Mouse (Mus musculus) midbrain, embryonic 12.5 days (tissue): ENCODE measurements around the gene Ccnt2. TPM values are rescaled to one million over a fixed set of nuclear protein-coding genes. Genes with fewer than 3 reads are reported as not detected.

Experiments used
- ATAC-seq: fragments of 200-750 bp; cut with Nextera tagmentation; 2 replicates; pipeline ENCODE4 v1.8.0; 2017; ENCODE audit warnings: low read depth, moderate TSS enrichment, moderate library complexity; ENCODE audit not compliant: low FRiP score
- H3K27ac ChIP-seq: fragments of 300-500 bp; sonication (generic); replicated peaks from 2 replicates; pipeline ENCODE4 v1.5.1; 2016; ENCODE audit warnings: mild to moderate bottlenecking
- H3K27me3 ChIP-seq: fragments of 300-500 bp; sonication (generic); 2 replicates; pipeline ENCODE4 v1.6.1; 2016; ENCODE audit warnings: mild to moderate bottlenecking
- H3K36me3 ChIP-seq: fragments of 300-500 bp; sonication (generic); 2 replicates; pipeline ENCODE4 v1.6.1; 2016
- H3K4me1 ChIP-seq: fragments of 300-500 bp; sonication (generic); 2 replicates; pipeline ENCODE4 v1.6.1; 2016
- H3K4me2 ChIP-seq: fragments of 300-500 bp; sonication (generic); replicated peaks from 2 replicates; pipeline ENCODE4 v1.6.1; 2016; ENCODE audit warnings: mild to moderate bottlenecking, moderate library complexity
- H3K4me3 ChIP-seq: fragments of 300-500 bp; sonication (generic); 2 replicates; pipeline ENCODE4 v1.5.1; 2016; ENCODE audit warnings: mild to moderate bottlenecking
- H3K9ac ChIP-seq: fragments of 300-500 bp; sonication (generic); replicated peaks from 2 replicates; pipeline ENCODE4 v1.6.1; 2016; ENCODE audit warnings: mild to moderate bottlenecking, moderate library complexity
- H3K9me3 ChIP-seq: fragments of 300-500 bp; sonication (generic); 2 replicates; pipeline ENCODE4 v1.6.1; 2016; ENCODE audit warnings: mild to moderate bottlenecking
- WGBS: fragments of 180-500 bp; shearing (Covaris S2); methylation state at CpG from one replicate; pipeline ENCODE4 v1.1.7; 2016; 5-methylcytosine and 5-hydroxymethylcytosine counted together
- polyA plus RNA-seq: library from polyadenylated mRNA; unstranded; fragments of >200 nt; fragmentation: Nextera tagmentation; extraction: Ambion mirVana; gene quantifications from 2 replicates; pipeline ENCODE4 v1.2.1, GENCODE M21; 2016

Gene Ccnt2
- polyA plus RNA-seq, 1 experiment from 2014 or later, result 122 TPM

DNA sequence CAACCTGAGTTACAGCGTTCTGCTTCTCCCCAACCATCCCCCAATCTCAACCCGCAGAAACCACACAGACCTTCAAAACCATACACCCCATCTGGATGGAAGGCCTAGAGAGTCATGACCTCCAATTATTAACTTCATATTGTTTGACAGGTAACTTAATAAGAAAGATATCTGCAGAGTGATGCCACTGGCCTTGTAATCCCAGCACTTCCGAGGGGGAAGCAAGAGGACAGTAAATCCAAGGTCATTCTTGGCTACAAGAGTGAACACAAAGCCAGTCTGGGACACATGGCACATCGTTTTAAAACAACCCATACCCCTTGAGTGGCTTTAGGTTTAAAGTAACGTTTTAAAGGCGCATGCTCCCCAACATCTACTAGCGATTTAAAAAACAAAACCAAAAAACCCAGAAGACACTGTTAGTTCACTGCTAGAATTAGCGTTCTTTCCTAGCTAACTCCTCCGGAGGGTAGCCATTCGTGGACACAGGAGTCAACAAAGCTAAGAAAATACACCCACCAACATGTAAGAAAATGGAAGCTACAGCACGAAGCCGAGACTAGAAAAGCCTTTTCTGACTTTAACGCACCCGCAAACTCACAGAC, 664 bp upstream of the Ccnt2 start:
- ATAC-seq, result peak; percentile 11; the same call in 1 of the 2 replicates
- Histone ChIP-seq H3K4me1 (peaks cover 24% of the 10 kb centered on the region), H3K4me3 (peak overlapping the region; percentile 81), H3K9ac (peak overlapping the region; percentile 65), H3K9me3 (no peaks in the 10 kb centered on the region), H3K27me3 (no peaks in the 10 kb centered on the region), H3K27ac (peak overlapping the region; percentile 95), H3K4me2 (peak overlapping the region; percentile 78), H3K36me3 (no peaks in the 10 kb centered on the region)
- 1% methylated on average over 14 of the region's 14 CpGs for WGBS

DNA sequence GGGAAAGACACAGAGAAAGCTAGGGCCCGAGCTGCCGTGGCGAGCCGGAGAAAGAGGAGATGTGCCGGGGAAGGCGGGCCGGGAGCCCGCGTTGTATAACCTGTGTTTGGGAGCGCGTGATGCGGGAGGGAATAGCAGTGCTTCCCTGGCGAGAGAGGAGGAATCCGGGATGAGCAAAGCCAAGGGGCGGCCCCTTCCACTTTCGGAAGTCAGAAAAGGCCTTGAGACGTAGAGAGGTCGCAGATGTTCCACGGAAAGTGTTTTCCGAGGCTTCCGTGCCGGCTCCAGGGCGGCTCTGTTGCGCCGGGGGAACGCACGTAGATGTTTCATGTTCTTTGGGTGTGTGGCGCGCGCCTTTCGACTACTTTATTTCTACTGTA, 527 bp downstream of the Ccnt2 start:
- Histone ChIP-seq H3K9me3 (no peaks in the 10 kb centered on the region), H3K4me2 (peak overlapping the region; percentile 86), H3K4me3 (peak overlapping the region; percentile 81), H3K4me1 (peaks cover 30% of the 10 kb centered on the region), H3K36me3 (peaks cover 7% of the 10 kb centered on the region; the same call in 1 of the 2 replicates), H3K27me3 (no peaks in the 10 kb centered on the region), H3K9ac (peak overlapping the region; percentile 94), H3K27ac (peak overlapping the region; percentile 95)
- WGBS, result under 1% methylated on average over 31 of the region's 31 CpGs
- peak; percentile 45 for ATAC-seq

DNA sequence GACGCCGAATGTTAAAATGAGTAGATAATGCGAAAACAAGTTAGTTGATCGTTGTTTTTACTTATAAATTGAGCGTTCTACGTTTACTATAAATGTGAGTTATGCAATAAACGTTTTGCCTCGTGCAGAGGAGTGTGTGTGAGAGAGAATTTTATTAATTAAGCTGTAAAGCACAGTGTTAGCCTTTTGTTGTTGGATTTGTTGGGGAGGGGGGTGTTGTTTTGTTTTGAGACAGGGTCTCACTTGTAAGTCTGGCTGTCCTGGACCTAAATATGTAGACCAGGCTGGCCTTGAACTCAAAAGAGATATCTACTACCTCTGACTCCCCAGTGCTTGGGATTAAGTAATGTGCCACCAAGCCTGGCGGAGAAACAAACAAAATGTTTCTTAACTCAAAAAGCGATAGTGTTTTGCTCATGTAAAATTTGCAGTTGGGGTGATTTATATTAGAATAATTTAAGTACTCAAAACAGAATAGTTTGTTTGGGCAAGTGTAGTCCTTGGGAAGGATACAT, 1.3 kb downstream of the Ccnt2 start:
- peaks cover 37% of the 10 kb centered on the region for H3K4me1 ChIP-seq
- no peak overlapping the region for H3K27ac ChIP-seq
- WGBS, result 10% methylated on average over 10 of the region's 10 CpGs
- peak overlapping the region; percentile 94 for H3K9ac ChIP-seq
- peak overlapping the region; percentile 81 for H3K4me3 ChIP-seq
- H3K4me2 ChIP-seq, result peak overlapping the region; percentile 86
- peaks cover 7% of the 10 kb centered on the region; the same call in 1 of the 2 replicates for H3K36me3 ChIP-seq
- no peaks in the 10 kb centered on the region for H3K9me3 ChIP-seq
- ATAC-seq, result no peak
- no peaks in the 10 kb centered on the region for H3K27me3 ChIP-seq

DNA sequence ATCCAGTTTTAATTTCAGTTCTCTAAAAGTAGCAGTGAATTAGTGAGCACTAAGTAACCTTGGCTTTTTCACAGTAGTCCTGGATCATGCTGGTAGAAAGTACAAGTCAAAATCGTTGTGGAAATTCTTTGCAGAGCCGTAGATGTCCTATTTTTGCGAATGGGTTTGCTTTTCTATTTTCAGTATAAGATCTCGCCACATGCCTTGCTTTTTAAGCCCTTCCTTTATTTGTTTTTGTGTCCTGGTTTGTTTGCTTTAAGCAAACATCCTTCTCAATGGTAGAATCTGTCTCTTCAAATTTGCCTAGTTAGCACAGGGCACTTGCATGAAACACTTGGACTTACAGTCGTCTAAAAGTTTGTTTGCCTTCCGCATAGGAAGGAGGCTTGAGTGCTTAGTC, 2.3 kb downstream of the Ccnt2 start:
- Histone ChIP-seq H3K36me3 (peaks cover 7% of the 10 kb centered on the region; the same call in 1 of the 2 replicates), H3K27me3 (no peaks in the 10 kb centered on the region), H3K4me1 (peaks cover 39% of the 10 kb centered on the region), H3K9me3 (no peaks in the 10 kb centered on the region), H3K4me3 (peak overlapping the region; percentile 6; the same call in 1 of the 2 replicates), H3K27ac (no peak overlapping the region), H3K4me2 (peak overlapping the region; percentile 44), H3K9ac (no peak overlapping the region)
- no peak for ATAC-seq
- WGBS, result 63% methylated on average over 6 of the region's 6 CpGs

DNA sequence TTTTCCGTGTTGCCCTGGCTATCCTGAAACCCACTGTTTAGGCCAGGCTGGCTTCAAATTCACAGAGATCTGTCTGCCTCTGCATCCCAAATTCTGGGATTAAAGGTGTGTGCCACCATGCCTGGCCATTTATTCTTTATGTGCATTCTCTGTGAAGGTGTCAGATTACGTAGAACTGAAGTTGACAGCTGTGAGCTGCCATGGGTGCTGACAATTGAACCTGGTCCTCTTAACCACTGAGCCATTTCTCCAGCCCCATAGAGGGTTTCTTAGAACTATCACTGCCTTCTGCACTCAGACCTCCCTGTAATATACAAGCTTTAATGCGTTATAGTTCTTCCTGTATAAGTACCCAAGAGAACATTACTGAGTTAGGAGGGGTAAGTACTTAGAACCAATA, 4.6 kb downstream of the Ccnt2 start:
- ATAC-seq, result no peak
- Histone ChIP-seq H3K4me2 (no peak overlapping the region), H3K4me3 (no peak overlapping the region), H3K9ac (no peak overlapping the region), H3K27me3 (no peaks in the 10 kb centered on the region), H3K4me1 (peaks cover 47% of the 10 kb centered on the region), H3K36me3 (peaks cover 7% of the 10 kb centered on the region; the same call in 1 of the 2 replicates), H3K27ac (no peak overlapping the region), H3K9me3 (no peaks in the 10 kb centered on the region)
- 86% methylated on average over 3 of the region's 3 CpGs for WGBS

DNA sequence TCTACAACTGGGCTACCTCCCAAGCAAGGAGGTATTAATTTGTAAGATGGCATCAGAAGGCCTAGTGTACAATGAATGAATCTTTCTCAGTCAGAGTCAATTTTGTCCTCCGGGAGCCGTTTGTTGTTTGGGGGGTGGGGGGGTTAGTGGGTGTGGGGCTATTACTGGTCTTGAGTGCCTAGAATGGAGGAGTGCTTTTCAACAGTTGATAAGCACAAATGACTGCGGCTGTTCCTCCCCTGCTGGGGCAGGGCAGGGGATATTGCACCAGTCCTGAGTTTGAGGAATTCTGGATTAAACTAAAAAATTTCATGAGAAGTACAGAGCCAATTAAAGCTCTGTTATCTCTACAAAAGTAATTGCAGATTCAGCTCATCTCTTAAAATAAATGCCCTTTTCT, 6.2 kb downstream of the Ccnt2 start:
- ATAC-seq, result no peak
- no peak overlapping the region for H3K4me3 ChIP-seq
- no peak overlapping the region for H3K27ac ChIP-seq
- H3K4me1 ChIP-seq, result peaks cover 47% of the 10 kb centered on the region
- no peaks in the 10 kb centered on the region for H3K27me3 ChIP-seq
- no peaks in the 10 kb centered on the region for H3K9me3 ChIP-seq
- H3K36me3 ChIP-seq, result peaks cover 7% of the 10 kb centered on the region; the same call in 1 of the 2 replicates
- 33% methylated on average over 3 of the region's 3 CpGs for WGBS
- H3K4me2 ChIP-seq, result no peak overlapping the region
- H3K9ac ChIP-seq, result no peak overlapping the region

DNA sequence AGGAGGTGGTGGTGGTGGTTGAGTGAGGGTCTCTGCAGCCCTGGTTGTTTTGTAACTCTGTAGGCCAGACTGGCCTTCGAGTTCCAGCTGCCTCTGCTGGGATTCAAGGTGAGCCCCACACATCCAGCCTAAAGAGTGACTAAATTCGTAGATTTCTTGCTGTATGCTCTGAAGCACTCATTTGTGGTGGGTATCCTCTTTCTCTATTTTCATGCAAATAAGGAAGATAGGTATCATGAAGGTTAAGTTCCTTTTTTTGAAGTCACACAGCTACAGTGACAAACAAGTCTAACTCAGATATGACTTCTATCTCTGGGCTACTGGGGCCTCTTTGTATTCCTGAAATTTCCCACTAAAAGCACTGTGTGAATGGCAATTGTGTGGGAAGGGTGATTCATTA, 6.9 kb downstream of the Ccnt2 start:
- no peaks in the 10 kb centered on the region for H3K27me3 ChIP-seq
- H3K4me3 ChIP-seq, result no peak overlapping the region
- no peak overlapping the region for H3K27ac ChIP-seq
- ATAC-seq, result no peak
- peaks cover 7% of the 10 kb centered on the region; the same call in 1 of the 2 replicates for H3K36me3 ChIP-seq
- H3K9me3 ChIP-seq, result no peaks in the 10 kb centered on the region
- peaks cover 44% of the 10 kb centered on the region for H3K4me1 ChIP-seq
- H3K9ac ChIP-seq, result no peak overlapping the region
- H3K4me2 ChIP-seq, result no peak overlapping the region
- WGBS, result 76% methylated on average over 2 of the region's 2 CpGs

DNA sequence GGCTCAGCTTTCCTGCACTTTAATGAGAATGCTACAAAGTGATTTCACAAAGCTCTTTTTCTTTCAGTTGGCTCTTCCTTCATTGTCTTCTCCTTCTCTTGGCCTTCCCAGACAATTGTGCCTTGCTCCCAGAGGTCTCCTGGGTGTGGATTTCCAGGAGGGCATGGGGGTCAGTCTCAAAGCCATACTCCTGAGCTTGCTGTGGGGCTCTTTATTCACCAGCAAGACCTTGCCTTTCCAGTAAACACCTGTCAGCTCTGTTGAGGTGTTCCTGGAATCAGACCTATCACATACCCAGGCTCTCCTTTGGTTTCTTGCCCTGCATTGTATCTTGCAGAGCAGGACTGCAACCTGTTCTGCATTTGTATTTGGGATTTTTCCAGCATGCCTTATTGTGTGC, 9.9 kb downstream of the Ccnt2 start:
- Histone ChIP-seq H3K27ac (no peak overlapping the region), H3K4me2 (no peak overlapping the region), H3K36me3 (peaks cover 4% of the 10 kb centered on the region; the same call in 1 of the 2 replicates), H3K27me3 (no peaks in the 10 kb centered on the region), H3K9ac (no peak overlapping the region), H3K9me3 (no peaks in the 10 kb centered on the region), H3K4me3 (no peak overlapping the region), H3K4me1 (peaks cover 27% of the 10 kb centered on the region)
- ATAC-seq, result no peak

DNA sequence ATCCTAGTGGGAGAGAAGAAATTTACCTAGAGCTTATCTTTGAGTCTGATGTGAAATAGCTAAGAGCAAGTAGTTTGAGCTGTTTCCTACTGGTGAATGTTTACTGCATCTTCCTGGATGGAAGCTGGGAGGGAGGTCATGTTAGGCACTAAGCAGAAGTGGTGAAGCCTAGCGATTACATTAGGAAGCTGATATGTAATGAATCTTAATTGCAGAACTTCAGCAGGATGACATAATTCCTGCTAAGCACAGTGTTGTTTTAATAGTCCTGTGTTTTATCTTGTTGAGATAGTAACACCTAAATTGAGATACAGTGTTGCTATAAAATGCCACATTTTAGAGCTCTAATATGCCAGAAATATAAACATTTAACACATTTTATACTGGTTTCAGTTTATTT, 11.9 kb downstream of the Ccnt2 start:
- Histone ChIP-seq H3K27ac (no peak overlapping the region), H3K27me3 (no peaks in the 10 kb centered on the region), H3K4me2 (no peak overlapping the region), H3K36me3 (no peaks in the 10 kb centered on the region), H3K4me3 (no peak overlapping the region), H3K9ac (no peak overlapping the region), H3K4me1 (peaks cover 14% of the 10 kb centered on the region), H3K9me3 (no peaks in the 10 kb centered on the region)
- WGBS, result 88% methylated on average over 1 of the region's 1 CpGs
- ATAC-seq, result no peak

DNA sequence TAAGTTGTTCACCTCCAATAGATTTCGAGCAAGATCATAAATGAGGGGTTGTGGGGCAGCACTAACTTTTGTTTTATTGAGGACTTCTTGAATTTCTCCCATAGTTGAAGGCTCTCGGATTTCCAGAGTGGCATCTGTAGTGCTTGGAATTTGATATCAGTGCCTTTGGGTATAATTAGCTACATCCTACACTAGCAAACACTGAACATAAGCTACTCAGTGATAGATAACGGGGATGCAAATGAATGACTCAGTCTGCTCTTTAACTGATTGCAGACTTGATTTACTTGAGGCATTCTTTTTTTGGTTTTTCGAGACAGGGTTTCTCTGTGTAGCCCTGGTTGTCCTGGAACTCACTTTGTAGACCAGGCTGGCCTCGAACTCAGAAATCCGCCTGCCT, 15.0 kb downstream of the Ccnt2 start:
- Histone ChIP-seq H3K4me1 (no peaks in the 10 kb centered on the region), H3K9me3 (no peaks in the 10 kb centered on the region), H3K27me3 (no peaks in the 10 kb centered on the region), H3K4me2 (no peak overlapping the region), H3K27ac (no peak overlapping the region), H3K9ac (no peak overlapping the region), H3K36me3 (peaks cover 13% of the 10 kb centered on the region), H3K4me3 (no peak overlapping the region)
- 89% methylated on average over 6 of the region's 6 CpGs for WGBS
- ATAC-seq, result no peak

DNA sequence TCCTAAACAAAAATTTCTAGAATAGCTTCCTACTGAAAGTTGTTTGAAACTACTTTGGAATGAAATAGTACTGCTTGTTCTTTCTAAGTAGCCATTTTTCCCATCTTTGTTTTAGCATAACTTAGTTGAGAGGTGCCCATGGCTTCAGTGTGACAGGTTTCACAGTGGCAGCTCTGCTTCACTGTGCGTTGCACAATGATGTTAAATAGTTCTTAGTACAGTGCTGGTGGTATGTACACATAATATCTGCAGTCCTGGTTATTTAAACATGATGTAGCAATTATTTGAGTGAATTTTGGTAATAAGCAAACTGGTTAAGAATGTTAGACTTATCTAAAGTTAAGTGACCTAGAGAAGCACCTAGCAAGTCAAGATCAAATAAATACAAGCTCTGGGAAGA, 19.5 kb downstream of the Ccnt2 start:
- Histone ChIP-seq H3K4me1 (no peaks in the 10 kb centered on the region), H3K9ac (no peak overlapping the region), H3K27ac (no peak overlapping the region), H3K4me3 (no peak overlapping the region), H3K9me3 (no peaks in the 10 kb centered on the region), H3K36me3 (peaks cover 16% of the 10 kb centered on the region), H3K27me3 (no peaks in the 10 kb centered on the region), H3K4me2 (no peak overlapping the region)
- ATAC-seq, result no peak
- 91% methylated on average over 1 of the region's 1 CpGs for WGBS

DNA sequence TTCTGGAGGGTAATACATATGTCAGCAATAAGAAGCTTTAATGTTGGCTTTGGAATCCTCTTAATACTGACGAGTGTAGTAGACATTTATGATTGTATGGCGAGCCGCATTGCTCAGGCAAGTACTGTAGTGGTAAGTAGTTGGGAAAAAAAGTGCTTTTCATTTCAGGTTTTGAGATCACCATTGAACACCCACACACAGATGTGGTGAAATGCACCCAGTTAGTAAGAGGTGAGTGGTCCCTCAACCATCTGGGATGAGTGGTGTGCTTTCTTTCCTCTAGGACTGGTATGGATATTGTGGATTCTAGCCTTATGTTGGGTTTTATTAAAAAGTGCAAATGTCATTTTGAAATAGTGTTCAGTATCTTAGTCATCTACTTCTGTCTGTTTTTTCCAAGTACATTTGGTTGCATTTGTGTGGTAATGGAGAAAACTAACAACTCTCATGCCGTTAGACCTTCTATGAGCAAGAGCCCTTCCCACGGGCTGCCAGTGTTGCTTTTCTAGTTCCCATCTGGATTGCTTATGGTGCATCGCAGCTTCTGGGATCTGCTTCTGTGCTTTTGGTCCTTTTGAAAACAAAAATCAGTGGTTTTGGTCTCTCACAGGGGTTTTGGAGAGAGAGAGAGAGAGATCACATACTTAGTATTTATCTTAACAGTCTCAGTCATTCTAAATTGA, 21.3 kb downstream of the Ccnt2 start:
- no peak overlapping the region for H3K4me2 ChIP-seq
- 89% methylated on average over 6 of the region's 6 CpGs for WGBS
- no peak overlapping the region for H3K9ac ChIP-seq
- no peak overlapping the region for H3K27ac ChIP-seq
- no peak for ATAC-seq
- H3K9me3 ChIP-seq, result no peaks in the 10 kb centered on the region
- no peak overlapping the region for H3K4me3 ChIP-seq
- H3K36me3 ChIP-seq, result peaks cover 27% of the 10 kb centered on the region
- no peaks in the 10 kb centered on the region for H3K27me3 ChIP-seq
- no peaks in the 10 kb centered on the region for H3K4me1 ChIP-seq
